Mouse (Mus musculus) NIH3T3 (cell line): ENCODE data around the gene Gm20403.
"Not testable (repeated sequence)": the region's sequence is repeated elsewhere in the genome, so short reads cannot be mapped to it uniquely, and the experiment has no call there.

Source experiments
- DNase-seq: peaks from one replicate; pipeline ENCODE4 v3.0.0-alpha.2; 2012; ENCODE audit warnings: low read depth

Gene Gm20403

DNA sequence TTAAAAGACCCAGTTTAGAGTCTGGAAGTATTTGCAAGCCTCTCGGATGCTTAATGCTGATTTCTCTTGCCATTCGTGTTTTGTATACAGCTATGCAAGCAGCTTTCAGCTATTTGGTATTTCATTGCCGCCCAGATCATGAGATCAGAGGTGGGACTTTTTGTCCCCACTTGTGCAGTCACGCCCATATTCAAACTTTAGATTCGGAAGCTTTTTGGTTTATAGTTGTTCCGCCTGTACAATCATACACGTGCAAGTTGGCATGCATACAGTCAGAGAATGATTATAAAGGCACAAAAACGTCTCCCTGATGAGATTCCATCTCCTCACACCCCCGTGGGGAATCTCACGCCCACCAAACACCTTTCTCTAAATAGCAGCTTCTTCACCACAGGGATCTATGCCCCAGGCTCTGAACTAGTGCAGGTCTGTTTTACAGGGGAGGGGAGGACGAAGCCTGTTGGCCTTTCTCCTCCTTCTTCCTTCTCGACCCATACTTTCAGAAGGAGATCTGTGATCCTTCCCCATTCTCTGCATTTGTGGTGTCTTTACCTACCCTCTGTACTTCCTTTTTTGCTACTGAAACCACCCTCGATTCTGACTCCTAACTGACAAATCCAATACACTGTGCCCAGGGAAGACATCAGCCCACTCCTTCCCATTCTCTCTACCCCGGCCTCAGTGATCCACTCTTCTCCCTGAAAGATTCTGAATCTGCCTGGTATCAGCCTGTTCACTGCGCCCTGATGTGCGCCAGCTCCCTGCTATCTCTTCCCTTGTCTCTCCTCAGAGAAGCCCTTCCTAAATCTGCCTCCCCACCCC, 7.1 kb upstream of the Gm20403 start:
- DNase-seq, result no peak

DNA sequence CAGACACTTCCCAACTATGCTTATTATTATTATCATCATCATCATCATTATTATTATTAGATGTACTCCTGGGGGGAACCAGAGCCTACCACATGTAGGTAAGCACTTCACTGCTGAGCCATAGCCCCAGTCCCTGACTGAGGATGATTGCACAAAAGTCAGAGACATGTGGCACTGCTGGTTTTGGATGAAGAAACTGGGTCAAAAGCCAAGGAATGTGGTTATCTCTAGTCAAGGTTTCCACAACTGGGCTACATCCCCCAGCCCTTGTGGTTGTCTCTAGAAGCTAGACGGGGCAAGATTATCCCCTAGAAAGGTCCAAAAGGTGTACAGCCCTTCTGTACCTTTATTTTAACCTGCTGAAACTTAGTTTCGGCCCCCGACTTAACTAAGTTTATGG, 6.5 kb upstream of the Gm20403 start:
- DNase-seq, result no peak

DNA sequence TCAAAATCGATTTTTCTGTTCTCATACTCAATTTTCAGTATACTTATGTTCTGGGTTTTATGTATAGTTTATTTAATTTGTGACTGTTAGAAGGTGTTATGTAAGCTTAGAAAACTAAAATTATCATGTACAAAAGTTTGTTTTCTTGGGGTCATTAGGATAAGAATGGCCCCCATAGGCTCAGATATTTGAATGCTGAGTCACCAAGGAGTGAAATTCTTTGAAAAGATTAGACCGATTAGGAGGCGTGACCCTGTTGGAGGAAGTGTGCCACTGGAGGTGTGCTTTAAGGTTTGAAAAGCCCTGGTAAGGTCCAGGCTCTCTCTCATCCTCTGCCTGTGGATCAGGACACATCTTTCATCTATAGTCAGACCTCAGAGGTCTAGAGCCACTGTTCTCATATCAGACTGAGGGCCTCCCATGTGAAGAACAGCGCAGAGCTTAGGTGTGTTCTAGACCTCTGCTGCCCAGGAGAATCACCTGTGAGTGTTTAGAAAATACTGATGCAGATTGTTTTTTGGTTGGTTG, 2.1 kb upstream of the Gm20403 start:
- DNase-seq, result no peak

DNA sequence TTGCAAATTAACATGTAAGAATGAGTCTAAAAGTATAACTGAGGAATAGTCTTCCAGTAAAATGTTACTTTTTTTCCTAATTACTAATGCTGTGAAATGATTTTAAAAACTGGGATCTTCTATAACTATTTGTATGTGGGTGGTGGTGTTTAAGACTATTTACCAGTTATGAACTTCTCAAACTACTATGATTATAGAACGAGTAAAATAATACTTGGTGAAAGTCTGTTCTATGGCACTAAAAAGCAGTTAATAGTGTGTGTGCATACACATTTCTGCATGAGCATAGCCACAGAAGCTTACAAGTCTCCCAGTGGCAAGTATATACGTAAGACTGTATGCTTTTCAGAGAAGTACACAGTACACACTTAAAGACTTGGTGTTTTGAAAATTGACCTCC, 827 bp upstream of the Gm20403 start:
- DNase-seq, result no peak

DNA sequence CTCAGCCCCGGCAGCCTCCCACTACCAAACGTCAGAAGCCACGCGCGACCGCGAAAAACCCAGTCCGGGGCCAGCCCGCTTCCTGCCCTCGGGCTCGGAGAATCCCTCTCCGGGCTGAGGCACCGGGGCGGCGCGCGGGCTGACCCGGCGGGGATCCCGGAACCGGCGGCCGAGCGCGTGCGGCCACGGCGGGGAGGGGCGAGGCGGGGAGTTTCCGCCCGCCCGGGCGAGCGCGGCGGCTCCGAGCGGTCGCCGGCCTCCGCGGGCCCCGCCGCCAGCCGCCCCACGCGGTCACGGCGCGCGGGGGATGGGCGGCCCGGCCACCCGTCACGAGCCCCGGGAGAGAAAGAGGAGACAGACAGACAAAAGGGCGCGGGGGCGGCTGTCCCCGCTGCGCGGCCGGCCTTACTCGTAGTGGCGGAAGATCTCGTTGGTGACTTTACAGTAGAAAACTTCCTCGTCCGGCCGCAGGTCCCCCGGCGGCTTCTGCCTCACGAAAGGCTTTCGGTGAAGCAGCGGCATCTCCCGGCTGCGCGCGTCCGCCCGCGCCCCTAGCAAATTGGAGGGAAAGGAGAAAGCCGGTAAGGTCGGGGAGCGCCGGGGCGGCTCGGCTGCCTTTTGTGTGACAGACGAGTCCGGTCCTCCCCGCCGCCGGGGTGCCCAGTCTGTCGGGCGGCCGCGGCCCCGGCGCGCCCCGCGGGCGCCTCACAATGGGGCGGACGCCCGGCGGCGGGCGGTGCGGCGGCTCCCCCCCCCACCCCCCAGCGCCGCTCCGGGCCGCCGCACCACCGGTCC, 875 bp downstream of the Gm20403 start:
- peak; percentile 73 for DNase-seq

DNA sequence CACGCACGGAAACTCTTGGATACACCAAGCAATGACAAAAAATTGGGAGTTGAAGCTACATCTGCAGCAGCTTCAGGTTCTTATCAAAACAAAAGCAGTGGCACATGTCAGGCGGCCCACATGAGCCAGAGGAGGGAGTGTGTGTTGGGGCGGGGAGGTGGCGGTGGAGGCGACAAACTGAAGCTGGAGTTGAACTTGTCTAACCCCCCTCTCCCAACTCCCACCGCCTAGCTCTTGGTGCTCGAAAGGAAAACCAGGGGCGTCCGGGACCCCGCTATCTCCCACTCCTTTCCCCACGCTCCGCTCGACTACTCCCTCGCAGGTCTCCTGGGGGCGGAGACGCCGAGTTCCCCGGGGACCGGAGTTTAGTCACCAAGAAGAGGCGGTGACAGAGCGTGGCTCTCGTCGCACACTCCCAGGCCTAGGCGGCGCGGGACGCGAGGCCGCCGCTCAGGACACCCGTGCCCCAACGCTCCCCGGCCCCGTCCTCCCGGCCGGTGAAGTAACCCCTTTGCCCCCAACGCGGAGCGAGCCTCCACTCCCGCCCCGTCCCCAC, 1.6 kb downstream of the Gm20403 start:
- DNase-seq, result peak; percentile 52

DNA sequence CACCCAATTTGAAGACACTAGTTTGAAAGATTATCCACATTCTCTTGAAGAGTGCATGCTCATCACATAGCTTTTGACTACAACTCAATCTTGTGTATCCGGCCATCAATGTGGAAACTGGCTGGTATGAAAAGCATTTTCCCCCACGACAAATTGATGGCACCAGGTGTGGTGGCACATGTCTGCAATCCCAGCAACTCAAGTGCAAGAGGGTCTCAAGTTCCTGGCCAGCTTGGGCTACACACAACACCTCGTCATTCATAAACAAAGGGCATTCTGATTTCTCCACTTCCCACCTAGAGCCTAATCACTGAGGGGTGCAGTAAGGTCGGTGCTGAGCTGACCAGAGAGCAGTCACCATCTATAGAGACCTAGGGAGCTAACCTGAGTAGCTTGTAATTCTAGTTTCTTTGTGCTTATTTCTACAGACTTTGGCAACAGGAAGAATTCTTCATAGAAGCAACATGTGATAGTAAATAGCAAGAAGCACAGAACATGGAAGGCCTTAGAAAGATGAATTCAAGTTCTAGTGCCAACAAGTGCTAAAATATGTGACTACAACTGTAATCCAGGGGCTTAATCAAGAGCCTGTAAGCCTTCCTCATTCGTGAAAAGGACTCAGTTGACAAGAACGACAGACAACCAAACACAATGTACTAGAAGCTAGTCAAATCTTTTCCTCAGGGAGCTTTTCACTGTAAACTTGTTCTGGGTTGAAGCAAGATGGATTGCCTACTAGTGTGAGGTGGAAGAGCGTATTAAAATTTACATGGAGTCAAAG, 3.2 kb downstream of the Gm20403 start:
- DNase-seq, result no peak

DNA sequence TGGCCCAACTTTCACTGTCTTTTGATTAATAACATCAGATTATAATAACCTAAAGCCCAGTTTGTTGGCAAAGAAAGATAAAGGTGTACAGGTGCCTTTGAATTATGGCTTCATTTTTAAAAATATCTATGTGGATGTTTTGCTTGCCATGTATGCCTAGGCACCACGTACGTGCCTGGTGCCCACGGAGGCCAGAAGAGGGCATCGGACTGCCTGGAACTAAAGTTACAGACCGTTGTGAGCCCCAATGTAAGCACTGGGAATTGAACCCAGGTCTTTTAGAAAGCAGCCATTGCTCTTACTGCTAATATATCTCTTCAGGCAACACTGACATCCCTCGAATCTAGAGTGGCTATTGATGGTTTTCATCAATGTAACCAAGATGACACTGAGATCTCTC, 4.4 kb downstream of the Gm20403 start:
- no peak for DNase-seq

DNA sequence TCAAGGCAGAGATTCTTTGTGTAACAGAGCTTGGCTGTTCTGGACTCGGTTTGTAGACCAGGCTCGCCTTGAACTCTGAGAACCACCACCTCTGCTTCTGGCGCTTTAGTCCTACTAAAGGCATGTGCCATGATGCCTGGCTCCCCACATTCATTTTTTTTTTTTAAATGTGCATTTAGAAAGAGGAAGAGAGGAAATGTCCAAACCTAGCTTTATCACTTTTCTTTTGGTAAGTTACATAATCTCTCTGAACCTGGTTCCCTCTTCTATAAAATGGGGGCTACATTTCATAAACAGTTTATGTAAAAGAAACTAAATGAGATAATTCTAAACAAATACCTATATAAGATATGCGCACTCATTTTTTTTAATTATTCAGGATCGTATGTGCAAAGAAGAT, 5.4 kb downstream of the Gm20403 start:
- DNase-seq, result no peak

DNA sequence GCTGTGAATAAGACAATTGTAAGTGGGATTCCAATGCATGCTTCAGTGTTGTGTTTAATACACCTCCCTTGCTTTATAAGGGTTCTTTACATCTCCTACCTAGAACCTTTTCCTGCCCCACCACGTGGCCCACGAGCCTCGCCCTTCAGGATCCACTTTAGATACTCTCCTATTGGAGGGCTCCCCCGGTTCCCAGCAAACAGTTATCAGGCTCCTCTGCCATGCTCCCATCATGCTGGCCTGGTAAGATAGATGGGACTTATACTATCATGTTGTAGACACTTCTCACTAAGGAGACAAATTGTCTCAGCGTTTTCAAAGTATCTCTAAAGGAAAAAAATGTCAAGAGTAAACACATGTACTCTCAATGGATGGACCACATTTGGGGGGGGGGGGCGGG, 5.8 kb downstream of the Gm20403 start:
- DNase-seq, result no peak

DNA sequence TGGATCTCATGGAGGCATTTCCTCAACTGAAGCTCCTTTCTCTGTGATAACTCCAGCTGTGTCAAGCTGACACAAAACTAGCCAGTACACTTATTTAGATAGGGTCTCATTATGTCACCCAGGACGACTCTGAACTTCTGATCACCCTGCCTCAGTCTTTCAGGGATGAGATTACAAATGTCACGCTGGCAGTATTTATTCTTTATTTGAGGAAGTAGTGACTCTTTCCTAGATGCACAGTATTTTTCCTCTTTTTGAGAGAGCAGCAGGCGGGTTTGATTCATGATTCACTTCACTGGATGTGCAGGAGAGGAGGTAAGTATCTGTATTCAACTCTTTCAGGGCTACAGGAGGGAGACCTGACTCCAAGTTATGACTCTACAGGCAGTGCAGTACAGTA, 17.3 kb downstream of the Gm20403 start:
- no peak for DNase-seq

DNA sequence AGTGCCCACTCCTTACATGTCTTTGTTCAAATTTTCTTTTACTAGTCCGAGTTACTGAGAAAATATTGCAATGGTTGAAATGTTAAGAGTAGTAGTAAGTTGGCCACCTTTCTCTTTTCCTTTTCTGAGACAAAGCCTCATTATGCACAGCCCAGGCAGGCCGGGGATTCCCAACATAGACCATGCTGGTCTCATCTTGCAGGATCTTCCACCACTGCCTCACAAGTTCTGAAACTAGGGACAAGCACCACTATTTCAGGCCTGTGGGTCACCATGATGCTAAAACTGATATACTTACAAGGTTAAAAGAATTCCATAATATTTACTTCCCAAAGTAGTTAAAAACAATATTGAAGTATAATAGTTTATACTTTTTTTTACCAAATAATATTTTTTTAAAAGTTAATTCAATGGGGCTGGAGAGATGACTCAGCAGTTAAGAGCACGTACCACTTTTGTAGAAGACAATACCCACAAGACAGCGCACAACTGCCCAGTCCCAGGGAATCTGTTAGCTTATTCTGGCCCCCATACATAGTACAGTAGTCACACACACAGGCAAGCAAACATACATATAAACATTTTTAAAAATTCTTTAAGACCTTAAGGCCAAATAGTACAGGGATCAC, 20.7 kb downstream of the Gm20403 start:
- no peak for DNase-seq

DNA sequence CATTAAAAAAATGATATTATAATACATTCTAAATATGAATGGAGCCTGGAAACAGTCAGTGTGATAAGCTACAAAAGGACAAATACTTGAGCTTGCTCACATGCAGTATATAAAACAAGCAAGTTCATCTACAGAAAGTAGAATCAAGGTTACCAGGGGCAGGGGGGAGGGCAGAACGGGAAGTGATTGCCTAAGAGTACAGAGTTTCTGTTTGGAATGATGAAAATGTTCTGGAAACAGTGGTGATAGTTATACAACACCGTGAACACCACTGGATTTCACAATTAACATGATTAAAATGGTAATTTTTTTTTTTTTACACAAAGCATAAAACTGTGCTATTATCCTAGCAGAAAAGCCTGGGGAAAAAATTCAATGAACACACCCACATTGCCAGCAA, 26.8 kb downstream of the Gm20403 start:
- DNase-seq, result no peak

DNA sequence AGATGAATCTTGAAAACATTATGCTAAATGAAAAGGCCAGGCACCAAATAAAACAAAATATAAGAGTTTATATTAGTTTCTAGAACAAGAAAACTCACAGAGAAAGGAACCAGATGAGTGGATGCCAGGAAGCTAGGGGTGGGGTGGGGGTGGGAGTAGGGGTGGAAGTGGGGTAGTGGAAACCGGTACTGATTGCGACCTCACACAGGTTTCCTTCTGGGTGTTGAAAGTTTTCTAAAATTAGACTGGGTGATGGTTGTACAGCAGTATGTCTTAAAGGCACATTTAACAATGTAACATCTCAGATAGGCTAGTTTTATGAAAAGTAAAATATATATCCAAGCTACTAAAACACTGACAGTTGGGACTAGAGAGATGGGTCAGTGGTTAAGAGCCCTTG, 29.4 kb downstream of the Gm20403 start:
- no peak for DNase-seq

DNA sequence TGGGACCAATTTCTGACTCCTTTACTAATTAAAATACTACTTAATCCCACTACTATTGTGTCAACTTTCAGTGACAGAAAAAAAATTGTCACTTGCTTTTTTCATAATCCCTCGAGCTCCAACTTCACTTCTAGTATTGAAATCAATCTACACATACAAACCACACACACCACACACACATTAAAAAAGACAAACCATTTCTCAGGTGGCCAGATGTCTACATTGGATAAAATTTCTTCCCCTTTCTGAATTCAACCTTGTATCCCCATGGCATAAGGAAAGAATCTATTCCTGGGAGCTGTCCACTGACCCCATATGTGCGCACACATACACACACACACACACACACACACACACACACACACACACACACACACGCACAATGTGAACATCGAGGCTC, 29.9 kb downstream of the Gm20403 start:
- no peak for DNase-seq

DNA sequence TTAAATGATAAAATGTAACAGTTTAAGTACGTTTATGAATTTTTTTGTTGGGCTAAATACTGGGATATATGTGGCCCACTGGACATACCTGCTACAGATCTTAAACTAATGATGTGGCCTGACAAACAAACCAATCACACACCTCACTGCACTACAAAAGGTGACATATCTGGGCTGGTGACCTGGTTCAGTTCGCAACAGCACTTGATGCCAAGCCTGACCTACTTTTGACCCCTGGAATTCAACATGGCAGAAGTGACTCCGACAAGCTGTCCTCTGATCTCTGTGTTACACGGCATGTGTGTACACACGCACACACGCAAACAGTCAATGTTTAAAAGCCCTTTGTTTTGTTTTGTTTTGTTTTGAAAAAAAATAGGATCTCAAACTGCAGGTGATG, 40.2 kb downstream of the Gm20403 start:
- DNase-seq, result no peak

DNA sequence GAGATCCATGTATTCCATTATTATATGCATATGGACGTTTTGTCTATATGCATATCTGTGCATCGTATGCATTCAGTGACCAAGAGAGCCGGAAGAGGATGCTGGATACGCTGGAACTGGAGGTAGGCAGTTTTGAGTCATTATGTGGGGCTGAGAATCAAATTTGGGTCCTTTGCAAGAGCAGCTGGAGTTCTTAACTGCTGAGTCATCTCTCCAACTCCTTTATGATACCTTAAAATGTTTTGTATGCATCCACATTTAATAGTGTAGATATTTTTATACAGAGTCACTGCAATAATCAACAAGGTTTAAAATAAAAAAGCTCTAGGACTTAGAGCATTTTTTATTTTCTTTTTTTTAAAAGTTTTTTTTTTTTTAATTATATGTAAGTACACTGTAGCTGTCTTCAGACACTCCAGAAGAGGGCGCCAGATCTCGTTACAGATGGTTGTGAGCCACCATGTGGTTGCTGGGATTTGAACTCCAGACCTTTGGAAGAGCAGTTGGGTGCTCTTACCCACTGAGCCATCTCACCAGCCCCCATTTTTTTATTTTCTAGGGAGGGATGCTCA, 43.7 kb downstream of the Gm20403 start:
- not testable (repeated sequence) for DNase-seq

DNA sequence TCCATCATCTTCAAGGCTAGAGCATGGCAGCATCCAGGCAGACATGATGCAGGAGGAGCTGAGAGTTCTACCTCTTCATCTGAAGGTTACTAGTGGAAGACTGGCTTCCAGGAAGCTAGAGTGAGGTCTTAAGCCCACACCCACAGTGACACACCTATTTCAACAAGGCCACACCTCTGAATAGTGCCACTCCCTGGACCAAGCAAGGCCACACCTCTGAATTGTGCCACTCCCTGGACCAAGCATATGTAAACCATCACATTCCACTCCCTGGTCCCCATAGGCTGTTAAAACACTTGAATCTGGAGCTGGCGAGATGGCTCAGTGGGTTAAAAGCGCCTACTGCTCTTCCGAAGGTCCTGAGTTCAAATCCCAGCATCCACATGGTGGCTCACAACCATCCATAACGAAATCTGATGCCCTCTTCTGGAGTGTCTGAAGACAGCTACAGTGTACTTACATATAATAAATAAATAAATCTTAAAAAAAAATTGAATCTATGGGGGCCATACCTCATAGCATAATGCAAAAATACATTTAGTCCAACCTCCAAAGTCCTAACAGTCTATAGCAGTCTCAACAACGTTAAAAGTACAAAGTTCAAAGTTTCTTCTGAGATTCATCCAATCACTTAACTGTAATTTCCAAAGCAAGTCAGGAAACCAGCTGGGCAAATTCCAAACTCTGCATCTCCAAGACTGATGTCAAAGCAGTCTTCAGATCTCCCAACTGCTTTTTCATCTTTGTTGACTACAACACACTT, 48.6 kb downstream of the Gm20403 start:
- DNase-seq, result not testable (repeated sequence)
